Mouse (Mus musculus): ENCODE measurements at regions not wholly inside any gene's neighbourhood (a gene's known extent, or its start where the extent isn't known, plus 50 kb on each side); places are given as distances from the start of the nearest gene placed in this dataset.

GRCm38 (mm10) chr3:149179486-149180116 is 189.2 kb upstream of the Adgrl2 start:
- TF ChIP-seq CTCF (IDR thresholded peaks at IDR 0.05; ENCODE audit: borderline replicate concordance, control insufficient read depth, extremely low read depth, insufficient read depth, low read length, poor library complexity) (no peak), POLR2A (IDR thresholded peaks at IDR 0.05; ENCODE audit: control insufficient read depth, extremely low read depth, insufficient read depth, low read length, poor library complexity) (no peak)

Measured in thymus, adult 2 months (tissue).